Mouse (Mus musculus) heart, postnatal 10 days (tissue): ENCODE measurements at regions not wholly inside any gene's neighbourhood (a gene's known extent, or its start where the extent isn't known, plus 50 kb on each side); places are given as distances from the start of the nearest gene placed in this dataset.
A peak's percentile ranks its signal among the peaks of the same experiment; 100 is the strongest.

Experiments used
- DNase-seq, 2 experiments: peaks; one replicate each; pipeline ENCODE4 v3.0.0; 2021
- intact Hi-C: fragments of 180-260 bp; cut with DNase I; formaldehyde crosslinking; loops from one replicate; pipeline ENCODE4 v1.15.1; 2025

DNA sequence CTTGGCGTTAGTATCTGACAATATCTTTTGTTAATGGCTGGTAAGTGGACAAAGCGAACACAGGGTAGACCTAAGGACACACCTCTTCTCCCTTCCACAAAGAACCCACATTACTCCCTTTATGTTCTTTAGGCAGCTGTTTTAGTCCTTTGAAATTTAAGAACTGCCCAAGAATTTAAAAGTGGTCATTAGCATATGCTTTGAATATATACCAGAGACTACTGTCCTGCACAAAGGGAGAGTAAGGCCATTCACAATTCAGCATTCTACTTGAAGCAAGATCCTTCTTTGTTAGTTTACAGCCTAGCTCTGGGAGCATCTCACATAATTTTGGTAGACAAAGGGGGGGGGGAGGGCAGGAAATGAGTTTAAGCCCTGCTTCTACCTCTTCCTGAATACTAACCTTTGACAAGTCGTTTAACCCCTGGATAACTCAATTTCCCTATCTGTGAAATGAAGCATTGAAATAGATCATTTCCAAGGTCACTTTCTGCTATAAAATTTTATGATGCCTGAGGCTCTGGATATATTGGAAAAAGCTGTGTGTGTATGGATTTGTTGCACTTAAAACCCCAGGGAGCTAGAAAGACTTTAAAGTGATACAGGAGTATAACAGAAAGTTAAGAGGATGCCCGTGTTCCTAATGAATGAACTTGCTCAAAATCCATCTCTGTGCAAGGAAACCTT is 62.0 kb upstream of the Bach2 start:
- intact Hi-C loops, result no loop called here
- no peak for DNase-seq

- intact Hi-C loops, result no loop called here
- DNase-seq, result no peak
These were observed 60.5 kb upstream of the Bach2 start for GRCm38 (mm10) chr4:32177933-32178639.

GRCm38 (mm10) chr4:32179707-32180241 is 58.8 kb upstream of the Bach2 start:
- intact Hi-C loops, result no loop called here
- DNase-seq, result peak; percentile 67 to 68

DNA sequence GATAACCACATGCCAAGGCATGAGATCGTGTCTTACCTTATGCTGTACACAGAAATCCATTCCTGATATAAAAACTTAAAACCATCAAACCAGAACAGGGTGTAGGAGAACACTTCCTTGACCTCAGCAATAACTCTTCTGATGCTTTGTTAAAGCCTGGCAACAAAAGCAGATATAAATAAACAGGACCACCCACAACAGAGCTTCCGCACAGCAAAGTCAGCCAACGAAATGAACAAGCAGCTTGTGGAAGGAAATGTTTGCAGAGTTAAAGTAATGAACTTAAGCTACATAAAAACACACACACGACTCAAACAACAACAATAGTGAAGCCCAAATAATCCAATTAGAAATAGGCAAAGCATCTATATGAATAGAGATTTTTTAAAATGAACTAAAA is 54.8 kb upstream of the Bach2 start:
- intact Hi-C loops, result no loop called here
- DNase-seq, result no peak

DNA sequence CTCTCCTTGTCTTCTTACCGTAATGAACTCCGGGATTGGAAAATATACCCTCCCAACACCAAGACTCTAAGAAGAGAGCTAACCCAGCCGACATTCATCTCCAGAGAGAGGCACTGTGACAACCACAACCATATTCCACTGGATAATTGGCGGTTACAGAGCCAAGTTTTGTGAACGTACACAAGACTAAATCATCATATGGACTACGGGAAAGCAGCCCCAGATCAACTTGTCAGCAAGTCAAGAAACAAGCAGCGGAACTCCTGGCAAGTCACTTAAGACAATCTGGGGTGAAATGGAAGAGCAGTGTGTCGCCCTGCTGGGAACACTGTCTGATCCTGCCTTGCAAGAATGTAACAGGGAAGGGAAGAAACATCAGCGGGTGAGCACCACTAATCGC is 52.6 kb upstream of the Bach2 start:
- intact Hi-C loops, result no loop called here
- DNase-seq, result no peak

DNA sequence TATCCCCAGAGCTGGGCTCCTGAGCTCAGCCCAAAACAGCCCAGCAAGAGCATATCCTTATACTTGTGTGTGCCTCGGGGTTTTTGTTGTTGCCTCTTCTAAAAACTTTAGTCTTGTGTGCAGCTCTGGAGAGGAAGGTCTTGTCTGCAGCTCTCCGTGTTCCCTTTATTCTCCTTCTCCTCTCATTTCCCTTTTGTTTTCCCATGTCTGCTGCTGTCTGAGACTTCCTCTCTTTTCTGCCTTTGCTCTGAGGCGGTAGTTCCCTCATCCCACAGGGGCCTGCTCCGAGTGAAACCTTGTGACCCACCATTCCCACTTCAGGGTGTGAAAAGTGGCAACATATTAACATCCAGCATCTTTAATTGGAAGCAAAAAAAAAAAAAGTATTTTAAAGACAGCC is 51.5 kb upstream of the Bach2 start:
- no peak for DNase-seq
- intact Hi-C loops, result no loop called here

DNA sequence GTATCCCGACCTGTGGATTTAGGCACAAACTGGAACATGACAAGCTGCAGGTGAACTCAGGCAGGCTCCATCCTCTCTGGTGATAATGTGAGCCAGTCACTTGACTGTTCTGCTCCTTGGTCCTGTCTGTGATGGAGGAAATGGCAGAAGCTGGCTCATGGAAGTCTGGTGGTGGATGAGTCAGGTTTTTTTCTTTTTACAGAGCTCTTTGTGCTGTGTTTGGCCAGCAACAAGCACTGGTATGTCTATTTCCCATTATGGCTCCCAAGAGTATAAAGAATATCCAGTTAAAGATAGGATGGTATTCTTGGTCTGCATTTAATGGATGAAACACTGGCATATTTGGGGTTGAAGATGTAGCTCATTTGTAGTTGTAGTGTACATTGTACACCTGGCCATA is 50.5 kb upstream of the Bach2 start:
- no peak for DNase-seq
- intact Hi-C loops, result no loop called here

GRCm38 (mm10) chr4:32188752-32189415 is 49.7 kb upstream of the Bach2 start:
- DNase-seq, result no peak
- intact Hi-C loops, result no loop called here
